Mouse (Mus musculus) lung, postnatal 14 days (tissue): ENCODE results near the gene Tatdn3.

Source experiments
- DNase-seq: peaks from one replicate; pipeline ENCODE4 v3.0.0; 2021

The Tatdn3 gene

DNA sequence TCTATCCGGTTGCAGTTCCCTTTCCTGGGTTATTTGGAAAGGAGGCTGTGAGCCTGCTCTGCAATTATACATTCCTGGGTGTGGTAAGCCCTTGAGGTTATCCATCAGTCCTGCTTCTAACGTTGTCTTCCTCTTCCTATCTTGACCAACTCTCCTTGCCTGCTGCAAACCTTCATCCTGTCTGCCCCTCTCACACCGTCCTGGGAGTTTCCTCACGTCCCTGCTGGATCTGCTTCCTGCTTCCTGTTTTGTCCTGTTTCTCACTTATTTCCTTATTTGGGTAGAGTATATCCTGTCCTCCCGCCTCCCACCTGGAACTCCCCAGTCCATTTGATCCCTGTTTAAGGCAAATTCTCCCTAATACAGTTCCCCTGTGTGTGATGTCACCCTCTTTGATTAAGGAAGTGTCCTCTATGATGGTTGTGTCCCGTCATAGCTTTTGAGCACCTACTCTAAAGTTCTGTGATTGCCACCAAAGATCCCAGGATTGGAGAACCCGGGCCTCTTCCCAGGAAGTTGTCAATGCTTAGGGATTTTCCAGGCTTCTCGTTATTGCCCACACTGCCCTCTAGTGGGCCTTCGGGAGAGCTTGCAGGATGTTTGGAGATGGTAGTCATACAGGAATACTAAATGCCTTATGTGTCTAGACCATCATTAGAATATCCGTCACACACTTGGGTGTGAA lies 12.6 kb upstream of the Tatdn3 start:
- DNase-seq: peak; percentile 69

GRCm38 (mm10) chr1:191073486-191073885 lies 10.8 kb upstream of the Tatdn3 start:
- DNase-seq: no peak

GRCm38 (mm10) chr1:191073001-191073400 lies 10.3 kb upstream of the Tatdn3 start:
- peak; percentile 46 for DNase-seq

GRCm38 (mm10) chr1:191072329-191072913 lies 9.7 kb upstream of the Tatdn3 start:
- DNase-seq: no peak

GRCm38 (mm10) chr1:191071613-191072012 lies 8.9 kb upstream of the Tatdn3 start:
- DNase-seq: no peak

- no peak for DNase-seq
These were observed 7.5 kb upstream of the Tatdn3 start for GRCm38 (mm10) chr1:191070259-191070658.

- DNase-seq: no peak
These were observed 5.6 kb upstream of the Tatdn3 start for GRCm38 (mm10) chr1:191068377-191068776.

DNA sequence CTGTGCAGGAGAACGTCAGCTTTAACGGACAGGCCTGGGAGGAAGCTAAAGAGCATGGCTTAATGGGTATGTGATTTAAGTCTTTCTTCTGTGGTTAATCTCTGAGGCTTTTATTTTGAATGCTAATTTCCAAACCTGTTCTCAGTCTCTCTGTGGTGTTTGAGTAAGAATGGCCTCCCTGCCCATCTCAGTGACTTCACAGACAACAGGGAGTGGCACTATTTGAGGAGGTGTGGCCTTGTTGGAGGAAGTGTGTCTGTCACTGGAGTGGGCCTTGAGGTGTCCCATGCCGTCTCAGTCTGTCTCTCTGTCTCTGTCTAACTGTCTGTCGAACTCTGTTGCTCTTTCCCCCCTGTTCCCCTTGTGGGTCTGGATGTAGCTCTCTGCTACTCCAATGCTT lies 2.5 kb upstream of the Tatdn3 start:
- DNase-seq: no peak

- no peak for DNase-seq
These were observed 1.8 kb upstream of the Tatdn3 start for GRCm38 (mm10) chr1:191064535-191064934.

- no peak for DNase-seq
These were observed 968 bp upstream of the Tatdn3 start for GRCm38 (mm10) chr1:191063700-191064099.

GRCm38 (mm10) chr1:191062241-191062780 lies 421 bp downstream of the Tatdn3 start:
- DNase-seq: no peak

- no peak for DNase-seq
These were observed 5.3 kb downstream of the Tatdn3 start for GRCm38 (mm10) chr1:191057461-191057860.

GRCm38 (mm10) chr1:191055533-191055873 lies 7.2 kb downstream of the Tatdn3 start:
- no peak for DNase-seq

DNA sequence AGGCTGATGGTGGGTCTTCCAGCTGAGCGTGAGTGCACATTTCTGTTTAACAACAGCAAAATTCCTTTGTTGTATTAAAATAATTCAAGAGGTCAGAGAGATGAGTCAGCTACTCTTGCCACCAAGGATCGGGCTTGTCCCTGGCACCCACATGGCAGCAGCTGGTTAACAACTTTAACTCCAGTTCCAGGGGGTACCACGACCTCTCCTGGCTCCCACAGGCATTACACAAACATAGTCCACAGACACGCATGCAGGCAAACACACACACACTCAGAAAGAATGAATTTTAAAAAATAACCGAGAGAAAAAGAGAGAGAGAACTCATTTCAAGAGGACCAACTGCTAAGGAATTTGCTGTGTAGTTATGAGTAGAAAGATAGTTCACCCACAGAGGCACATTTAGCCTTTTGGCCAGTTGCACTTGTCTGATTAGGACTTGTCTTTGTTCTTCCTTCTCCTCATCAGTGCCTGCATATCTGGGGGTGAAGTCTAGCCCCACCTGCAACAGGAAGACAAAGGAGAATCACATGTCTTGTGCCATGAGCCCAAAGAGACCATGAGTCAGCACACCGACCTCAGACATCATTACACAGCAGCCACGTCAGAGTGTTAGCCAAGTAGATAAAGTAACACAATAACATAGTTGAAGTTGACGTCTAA lies 7.7 kb downstream of the Tatdn3 start:
- DNase-seq: no peak

DNA sequence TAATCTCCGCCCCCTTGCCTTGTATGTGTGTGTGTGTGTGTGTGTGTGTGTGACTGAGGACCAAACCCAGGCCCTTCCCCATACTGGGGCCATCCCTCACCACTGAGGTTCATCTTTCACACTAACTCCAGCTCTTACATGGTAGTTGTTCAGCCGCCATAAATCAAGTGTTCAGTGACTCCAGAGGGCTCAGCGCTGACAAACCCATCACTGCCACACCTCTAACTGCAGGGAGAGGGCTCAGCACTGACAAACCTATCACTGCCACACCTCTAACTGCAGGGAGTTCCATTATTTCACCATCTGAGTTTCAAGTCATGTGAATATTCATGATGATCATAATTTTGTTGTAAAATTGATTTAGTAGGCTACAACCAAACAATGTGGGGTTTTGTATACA lies 9.2 kb downstream of the Tatdn3 start:
- no peak for DNase-seq

- no peak for DNase-seq
These were observed 16.4 kb downstream of the Tatdn3 start for GRCm38 (mm10) chr1:191046231-191046824.

- DNase-seq: no peak
These were observed 17.5 kb downstream of the Tatdn3 start for GRCm38 (mm10) chr1:191045264-191045663.

- no peak for DNase-seq
These were observed 20.0 kb downstream of the Tatdn3 start for GRCm38 (mm10) chr1:191042688-191043087.

DNA sequence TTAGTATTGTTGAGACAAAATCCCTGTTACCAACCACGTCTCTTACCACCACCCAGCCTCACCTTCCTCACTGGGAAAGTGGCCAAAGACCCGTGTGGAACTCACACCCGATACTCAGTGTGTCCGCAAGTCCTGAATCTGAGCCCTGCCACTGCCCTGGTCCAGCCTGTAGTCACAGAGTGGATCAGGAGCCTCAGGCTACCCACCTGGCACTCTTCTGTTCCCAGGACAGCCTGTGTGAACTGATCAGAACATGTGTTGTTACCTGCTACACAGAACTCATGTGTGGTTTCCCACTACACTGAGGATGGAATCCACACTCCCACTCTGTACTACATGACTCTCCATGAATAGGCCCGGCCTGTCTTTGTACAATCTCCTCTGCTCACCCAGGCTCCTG lies 20.6 kb downstream of the Tatdn3 start:
- DNase-seq: no peak

DNA sequence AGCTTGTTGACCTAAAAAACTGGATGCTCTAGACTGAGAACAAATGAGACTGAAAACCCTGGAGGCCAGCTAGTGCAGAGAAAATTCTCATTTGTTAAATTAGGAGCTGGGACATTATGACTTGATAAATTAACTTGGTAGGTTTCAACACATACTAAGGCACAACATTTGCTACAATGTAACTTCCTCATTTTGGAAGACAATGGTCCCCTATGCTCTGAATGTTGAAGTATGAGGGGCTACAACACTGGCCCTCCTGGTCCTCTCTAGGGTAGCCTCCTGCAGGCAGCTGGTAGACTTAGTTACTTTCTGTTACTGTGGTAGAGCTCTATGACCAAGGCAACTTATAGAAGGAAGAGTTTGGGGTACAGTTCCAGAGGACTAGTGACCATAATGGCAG lies 21.4 kb downstream of the Tatdn3 start:
- DNase-seq: no peak

GRCm38 (mm10) chr1:191037999-191038398 lies 24.7 kb downstream of the Tatdn3 start:
- DNase-seq: no peak

GRCm38 (mm10) chr1:191036554-191037334 lies 26.0 kb downstream of the Tatdn3 start, which contains the start of gene Spata45:
Spata45 (plus strand) TSS chr1:191036639.
- DNase-seq: no peak

GRCm38 (mm10) chr1:191035649-191036048 lies 27.1 kb downstream of the Tatdn3 start:
- no peak for DNase-seq
